Mouse (Mus musculus) bone marrow macrophage, adult 2 months (primary cell): Measurements from ENCODE around the gene Pparg. TPM values are rescaled to one million over a fixed set of nuclear protein-coding genes. Genes with fewer than 3 reads are reported as not detected.
A peak's percentile ranks its signal among the peaks of the same experiment; 100 is the strongest.

ENCODE experiments used
- H3K27ac ChIP-seq: 2 replicates; pipeline ENCODE4 v1.5.1; 2012; ENCODE audit warnings: low read depth, low read length; ENCODE audit not compliant: insufficient read depth
- H3K4me1 ChIP-seq: 2 replicates; pipeline ENCODE4 v1.6.1; 2012; ENCODE audit warnings: low read length; ENCODE audit not compliant: control insufficient read depth, insufficient read depth
- H3K4me3 ChIP-seq: 2 replicates; pipeline ENCODE4 v1.5.1; 2012; ENCODE audit warnings: mild to moderate bottlenecking, low read length, moderate library complexity; ENCODE audit not compliant: insufficient read depth
- CTCF ChIP-seq: IDR thresholded peaks from 2 replicates; pipeline ENCODE4 v1.5.1; 2012; ENCODE audit warnings: low read depth, mild to moderate bottlenecking, low read length, moderate library complexity
- POLR2A ChIP-seq: IDR thresholded peaks from 2 replicates; pipeline ENCODE4 v1.6.1; 2012; ENCODE audit warnings: mild to moderate bottlenecking, low read depth, low read length, borderline replicate concordance
- polyA plus RNA-seq: library from polyadenylated mRNA; stranded (reverse); fragments of >200 nt; gene quantifications from 2 replicates; pipeline ENCODE4 v1.2.4, GENCODE M21; 2012; ENCODE audit not compliant: missing spikeins, insufficient read depth, insufficient read length

Pparg gene
- polyA plus RNA-seq, 1 experiment: 41.1 TPM

- Histone ChIP-seq H3K4me3 (peak overlapping the region; percentile 26; the same call in 1 of the 2 replicates), H3K4me1 (peaks cover 38% of the 10 kb centered on the region), H3K27ac (peak overlapping the region; percentile 63)
- no peak for TF ChIP-seq POLR2A
- no peak for TF ChIP-seq CTCF
These were observed 38.8 kb upstream of the Pparg start for GRCm38 (mm10) chr6:115321883-115322351.

- TF ChIP-seq CTCF (no peak), POLR2A (no peak)
- Histone ChIP-seq H3K4me1 (peaks cover 33% of the 10 kb centered on the region), H3K27ac (no peak overlapping the region), H3K4me3 (no peak overlapping the region)
These were observed 37.8 kb upstream of the Pparg start for GRCm38 (mm10) chr6:115322956-115323355.

GRCm38 (mm10) chr6:115330964-115331363 lies 29.8 kb upstream of the Pparg start:
- Histone ChIP-seq H3K4me3 (no peak overlapping the region), H3K27ac (peak overlapping the region; percentile 22), H3K4me1 (peaks cover 43% of the 10 kb centered on the region)
- no peak for TF ChIP-seq CTCF
- TF ChIP-seq POLR2A: no peak

- Histone ChIP-seq H3K4me3 (no peak overlapping the region), H3K27ac (no peak overlapping the region), H3K4me1 (peaks cover 49% of the 10 kb centered on the region)
- TF ChIP-seq CTCF (no peak), POLR2A (no peak)
These were observed 27.6 kb upstream of the Pparg start for GRCm38 (mm10) chr6:115333099-115333694.

GRCm38 (mm10) chr6:115335536-115335935 lies 25.2 kb upstream of the Pparg start:
- Histone ChIP-seq H3K4me1 (peaks cover 46% of the 10 kb centered on the region), H3K4me3 (no peak overlapping the region), H3K27ac (no peak overlapping the region)
- no peak for TF ChIP-seq CTCF
- no peak for TF ChIP-seq POLR2A

GRCm38 (mm10) chr6:115340084-115340483 lies 20.7 kb upstream of the Pparg start:
- Histone ChIP-seq H3K4me1 (peaks cover 20% of the 10 kb centered on the region), H3K27ac (no peak overlapping the region), H3K4me3 (no peak overlapping the region)
- no peak for TF ChIP-seq POLR2A
- no peak for TF ChIP-seq CTCF

- Histone ChIP-seq H3K27ac (peak overlapping the region; percentile 99), H3K4me3 (no peak overlapping the region), H3K4me1 (peaks cover 12% of the 10 kb centered on the region)
- TF ChIP-seq POLR2A (no peak), CTCF (no peak)
These were observed 17.7 kb upstream of the Pparg start for GRCm38 (mm10) chr6:115343096-115343495.

- Histone ChIP-seq H3K27ac (peak overlapping the region; percentile 99), H3K4me1 (peaks cover 14% of the 10 kb centered on the region), H3K4me3 (peak overlapping the region; percentile 54; the same call in 1 of the 2 replicates)
- no peak for TF ChIP-seq CTCF
- no peak for TF ChIP-seq POLR2A
These were observed 17.2 kb upstream of the Pparg start for GRCm38 (mm10) chr6:115343570-115343969.

- Histone ChIP-seq H3K4me1 (peaks cover 18% of the 10 kb centered on the region), H3K4me3 (peak overlapping the region; percentile 54), H3K27ac (peak overlapping the region; percentile 99)
- no peak for TF ChIP-seq CTCF
- TF ChIP-seq POLR2A: no peak
These were observed 16.6 kb upstream of the Pparg start for GRCm38 (mm10) chr6:115344101-115344500.

- peak overlapping the region; percentile 99 for H3K27ac ChIP-seq
These were observed 16.2 kb upstream of the Pparg start for GRCm38 (mm10) chr6:115344513-115344912.

GRCm38 (mm10) chr6:115345013-115345412 lies 15.7 kb upstream of the Pparg start:
- H3K27ac ChIP-seq: peak overlapping the region; percentile 34; the same call in 1 of the 2 replicates
- no peak overlapping the region for H3K4me3 ChIP-seq
- peaks cover 26% of the 10 kb centered on the region for H3K4me1 ChIP-seq
- TF ChIP-seq POLR2A: no peak

More at GRCm38 (mm10) chr6:115344513-115344912, 16.2 kb upstream of the Pparg start:
- peak overlapping the region; percentile 54 for H3K4me3 ChIP-seq
- no peak for TF ChIP-seq CTCF
- no peak for TF ChIP-seq POLR2A
- peaks cover 22% of the 10 kb centered on the region for H3K4me1 ChIP-seq
